Mouse (Mus musculus) retina, postnatal 1 day (tissue): ENCODE results near the gene 2700081O15Rik.

ENCODE experiments used
- DNase-seq: peaks from one replicate; pipeline ENCODE4 v3.0.0-alpha.2; 2012

Gene 2700081O15Rik

DNA sequence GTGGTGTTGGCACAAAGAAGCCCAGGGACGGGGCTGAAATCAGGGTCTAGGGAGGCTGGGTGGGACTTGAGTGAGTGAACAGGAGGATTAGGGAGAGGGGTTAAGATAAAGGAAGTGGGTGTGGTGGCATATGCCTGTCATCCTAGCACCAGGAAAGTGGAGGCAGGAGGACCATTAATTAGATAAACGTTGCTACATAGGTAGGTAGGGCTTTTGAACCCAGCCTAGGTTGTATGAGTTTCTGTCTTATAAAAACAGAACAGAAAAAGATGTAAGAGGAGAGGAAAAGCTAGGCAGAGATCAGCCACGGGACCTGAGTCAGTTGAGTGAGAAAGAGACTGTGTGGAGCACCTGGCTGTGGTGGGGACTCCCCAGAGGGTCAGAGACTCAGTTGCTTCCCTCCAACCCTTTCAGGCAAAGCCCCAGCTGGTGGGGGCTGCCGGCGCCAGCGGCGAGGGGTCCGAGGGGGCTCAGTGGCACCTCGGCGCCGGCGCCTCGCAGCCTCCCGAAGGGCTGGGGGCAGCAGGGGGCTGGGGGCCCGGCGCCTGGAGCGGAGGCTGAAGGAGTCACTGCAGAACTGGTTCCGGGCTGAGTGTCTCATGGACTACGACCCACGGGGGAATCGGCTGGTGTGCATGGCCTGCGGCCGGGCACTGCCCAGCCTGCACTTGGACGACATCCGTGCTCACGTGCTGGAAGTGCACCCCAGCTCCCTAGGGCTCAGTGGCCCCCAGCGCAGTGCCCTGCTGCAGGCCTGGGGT, 3.6 kb downstream of the 2700081O15Rik start:
- DNase-seq = peak; percentile 21

DNA sequence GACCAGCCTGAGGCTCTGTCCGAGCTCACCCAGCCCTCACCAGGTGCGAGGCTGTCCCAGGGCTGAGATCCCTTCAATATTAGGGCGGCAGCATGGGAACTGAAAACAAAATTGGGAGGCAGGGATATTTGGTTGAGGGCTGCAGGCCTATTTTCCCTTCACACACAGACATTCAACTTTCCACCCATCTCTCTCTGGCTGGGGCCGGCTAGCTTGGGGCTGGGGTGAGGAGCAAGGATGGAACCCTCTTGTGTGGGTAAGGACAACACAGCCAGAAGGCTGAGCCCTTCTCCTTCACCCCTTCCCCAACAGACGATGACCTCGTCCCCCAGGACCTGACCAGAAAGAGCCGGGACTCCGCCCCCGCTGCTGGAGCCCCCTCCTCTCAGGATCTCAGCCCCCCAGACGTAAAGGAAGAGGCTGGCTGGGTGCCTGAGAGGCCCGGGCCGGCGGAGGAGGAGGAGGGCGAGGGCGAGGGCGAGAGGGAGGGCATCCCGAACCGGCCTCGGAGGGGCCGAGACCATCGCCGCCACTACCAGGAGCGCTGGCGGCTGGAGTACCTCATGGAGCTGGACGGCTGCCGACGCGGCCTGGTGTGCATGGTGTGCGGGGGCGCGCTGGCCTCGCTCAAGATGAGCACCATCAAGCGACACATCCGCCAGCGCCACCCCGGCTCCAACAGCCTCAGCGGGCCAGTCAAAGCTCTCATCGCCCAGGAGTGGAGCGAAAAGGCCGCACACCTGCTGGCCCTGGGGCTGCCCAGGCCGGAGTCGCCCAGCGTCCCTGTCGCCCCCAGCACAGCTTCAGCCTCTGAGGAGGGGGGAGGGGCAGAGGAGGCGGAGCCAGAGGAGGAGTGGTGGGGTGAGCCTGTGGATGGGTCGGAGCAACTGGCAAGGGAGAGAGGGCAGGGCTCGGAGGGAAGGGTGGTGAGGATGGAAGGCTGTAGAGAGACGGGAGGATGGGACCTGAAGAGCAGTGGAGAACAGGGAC, 4.5 kb downstream of the 2700081O15Rik start:
- DNase-seq = peak; percentile 90

DNA sequence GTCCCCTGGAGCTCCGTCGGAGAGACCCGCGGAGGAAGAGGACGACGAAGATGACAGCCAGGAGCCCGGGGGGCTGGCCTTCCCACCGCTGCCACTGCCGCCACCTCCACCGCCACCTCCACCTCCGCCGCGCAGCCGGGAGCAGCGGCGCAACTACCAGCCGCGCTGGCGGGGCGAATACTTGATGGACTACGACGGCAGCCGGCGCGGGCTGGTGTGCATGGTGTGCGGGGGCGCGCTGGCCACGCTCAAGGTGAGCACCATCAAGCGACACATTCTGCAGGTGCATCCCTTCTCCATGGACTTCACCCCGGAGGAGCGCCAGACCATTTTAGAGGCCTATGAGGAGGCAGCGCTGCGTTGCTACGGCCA, 5.2 kb downstream of the 2700081O15Rik start:
- DNase-seq = no peak

DNA sequence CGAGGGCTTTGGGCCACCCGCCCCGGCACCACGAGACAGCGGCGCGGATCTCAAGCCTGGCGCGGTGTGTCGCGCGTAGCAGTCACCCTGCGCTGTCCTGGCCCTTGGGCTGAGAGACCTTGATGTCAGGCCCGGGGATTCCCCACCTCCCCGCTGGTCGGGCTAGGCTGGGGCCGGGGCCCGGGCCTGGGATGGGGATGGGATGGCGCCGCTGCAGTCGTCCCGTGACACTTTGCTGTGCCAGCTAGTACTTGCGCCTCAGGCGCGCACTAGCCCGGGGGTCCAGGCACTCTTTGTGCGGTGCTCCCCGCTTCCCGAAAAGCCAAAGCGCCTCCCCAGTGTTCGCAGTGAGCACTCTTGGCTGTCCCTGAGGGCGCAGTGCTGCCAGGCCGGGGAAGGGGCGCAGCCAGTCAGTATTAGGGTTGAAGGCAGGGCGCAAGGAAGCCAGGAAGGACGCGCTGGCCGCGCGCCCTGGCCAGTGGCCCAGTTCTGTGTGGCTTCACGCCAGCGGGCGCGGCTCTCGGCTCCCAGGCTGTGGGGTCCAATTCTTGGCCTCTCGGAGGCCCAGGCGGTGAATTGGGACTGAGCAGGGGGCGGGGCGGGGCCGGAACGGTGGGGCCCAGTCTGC, 5.7 kb downstream of the 2700081O15Rik start:
- DNase-seq = peak; percentile 91

DNA sequence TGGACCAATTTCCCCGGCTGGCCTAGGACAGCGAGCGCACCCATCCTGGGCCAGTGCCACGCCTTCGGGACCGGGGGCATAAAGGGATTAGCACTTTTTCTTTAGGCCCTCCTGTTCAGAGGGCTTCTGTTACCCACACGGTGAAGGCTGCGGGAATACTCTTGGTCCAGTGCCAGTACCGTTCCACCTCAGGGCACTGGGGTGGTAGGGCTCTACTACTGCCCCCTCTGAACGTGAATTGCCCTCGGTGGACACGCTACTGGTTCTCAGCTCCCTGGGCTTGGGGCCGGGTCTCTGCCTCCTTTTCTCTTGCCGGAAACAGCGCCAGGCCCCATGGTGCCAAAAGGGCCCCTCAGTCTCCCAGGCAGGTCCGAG, 6.2 kb downstream of the 2700081O15Rik start:
- no peak for DNase-seq

DNA sequence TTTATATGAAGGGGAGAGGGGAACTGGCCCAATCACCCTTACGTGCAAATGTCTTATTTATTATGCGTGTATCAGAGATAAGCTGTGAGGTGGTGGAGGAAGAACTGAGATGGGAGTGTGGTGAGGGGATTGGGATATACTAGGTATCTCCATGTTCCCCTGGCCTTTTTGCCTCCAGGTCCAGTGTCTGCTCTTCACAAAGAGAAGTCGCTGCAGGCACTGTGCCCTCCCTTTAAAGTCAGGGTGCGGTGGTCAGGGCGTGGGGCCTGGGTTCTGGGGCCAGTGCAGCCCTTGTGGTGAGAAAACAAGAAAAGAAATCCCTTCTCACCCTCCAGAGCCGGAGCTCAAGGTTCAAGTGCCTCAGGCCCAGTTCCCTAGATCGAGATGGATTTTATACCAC, 6.7 kb downstream of the 2700081O15Rik start:
- DNase-seq = peak; percentile 17

DNA sequence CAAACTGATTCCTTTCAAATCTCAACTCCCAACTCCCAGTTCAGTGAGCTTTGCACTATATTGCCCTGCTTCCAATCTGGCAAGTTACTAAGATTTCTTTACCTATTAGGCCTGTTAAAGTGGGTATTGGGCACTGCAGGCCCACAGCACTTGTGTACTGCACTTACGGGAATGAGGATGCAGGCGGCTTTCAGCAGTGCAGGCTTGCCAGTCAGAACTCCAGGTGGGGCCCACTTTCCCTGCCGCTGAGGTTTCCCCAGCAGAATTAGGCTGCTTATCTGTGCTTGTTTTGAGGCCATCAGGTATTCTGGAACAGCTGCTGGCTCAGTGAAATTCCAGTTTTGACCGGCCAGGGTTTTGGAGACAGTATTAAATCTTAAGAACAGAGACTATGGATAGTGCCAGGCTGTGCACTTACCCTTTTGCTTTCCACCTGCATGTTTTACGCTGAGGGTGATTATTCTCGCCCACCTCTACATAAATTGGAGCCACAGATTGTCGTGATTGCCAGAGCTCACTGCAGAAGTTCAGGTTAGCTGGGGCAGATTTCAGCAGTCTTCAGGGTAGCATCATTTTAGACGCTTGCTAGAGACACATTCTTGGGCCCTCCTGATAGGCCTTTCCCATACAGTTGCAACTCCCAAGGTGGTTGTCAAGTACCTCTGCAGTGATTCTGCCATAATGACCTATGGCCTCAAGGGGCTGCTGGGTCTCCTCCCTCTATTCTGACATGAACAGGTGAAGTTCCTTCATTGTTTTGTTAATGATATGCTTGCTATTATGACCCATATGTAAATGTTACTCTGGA, 7.4 kb downstream of the 2700081O15Rik start:
- DNase-seq = peak; percentile 16

DNA sequence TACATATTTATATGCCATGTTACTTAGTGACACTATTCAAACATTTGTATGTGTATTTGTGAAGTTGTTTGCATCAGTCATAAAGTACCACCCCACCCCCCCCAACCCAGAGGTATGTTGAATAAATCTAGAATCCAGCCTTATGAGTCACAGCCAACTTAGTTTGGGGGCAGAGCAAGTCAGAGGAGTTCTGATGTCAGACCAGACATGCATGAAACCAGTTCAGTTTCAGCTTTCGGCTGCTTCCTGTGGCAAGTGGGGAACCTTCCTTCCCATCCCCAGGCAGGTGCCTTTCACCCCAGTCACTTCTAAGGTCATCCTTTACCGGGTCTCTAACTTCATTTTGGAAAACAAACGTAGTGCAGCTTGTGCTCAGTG, 8.0 kb downstream of the 2700081O15Rik start:
- no peak for DNase-seq

DNA sequence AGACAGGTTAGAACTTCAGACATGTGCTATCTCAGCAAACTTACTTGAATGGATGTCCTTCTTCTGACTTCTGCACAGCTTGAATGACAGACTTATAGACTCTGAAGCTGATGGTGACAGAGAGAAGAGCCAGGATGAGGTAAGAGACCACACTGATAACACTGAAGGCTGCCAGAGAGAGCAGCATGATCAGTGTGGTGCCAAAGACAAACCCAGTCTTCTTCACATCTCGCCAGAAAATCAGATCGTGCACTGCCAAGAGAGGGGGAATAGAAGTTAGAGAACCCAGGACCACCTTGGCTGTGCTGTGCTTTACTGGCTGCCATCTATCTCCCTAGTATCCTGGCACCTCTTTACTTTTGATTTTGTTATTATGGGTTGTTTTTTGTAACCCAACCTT, 17.5 kb downstream of the 2700081O15Rik start:
- no peak for DNase-seq

DNA sequence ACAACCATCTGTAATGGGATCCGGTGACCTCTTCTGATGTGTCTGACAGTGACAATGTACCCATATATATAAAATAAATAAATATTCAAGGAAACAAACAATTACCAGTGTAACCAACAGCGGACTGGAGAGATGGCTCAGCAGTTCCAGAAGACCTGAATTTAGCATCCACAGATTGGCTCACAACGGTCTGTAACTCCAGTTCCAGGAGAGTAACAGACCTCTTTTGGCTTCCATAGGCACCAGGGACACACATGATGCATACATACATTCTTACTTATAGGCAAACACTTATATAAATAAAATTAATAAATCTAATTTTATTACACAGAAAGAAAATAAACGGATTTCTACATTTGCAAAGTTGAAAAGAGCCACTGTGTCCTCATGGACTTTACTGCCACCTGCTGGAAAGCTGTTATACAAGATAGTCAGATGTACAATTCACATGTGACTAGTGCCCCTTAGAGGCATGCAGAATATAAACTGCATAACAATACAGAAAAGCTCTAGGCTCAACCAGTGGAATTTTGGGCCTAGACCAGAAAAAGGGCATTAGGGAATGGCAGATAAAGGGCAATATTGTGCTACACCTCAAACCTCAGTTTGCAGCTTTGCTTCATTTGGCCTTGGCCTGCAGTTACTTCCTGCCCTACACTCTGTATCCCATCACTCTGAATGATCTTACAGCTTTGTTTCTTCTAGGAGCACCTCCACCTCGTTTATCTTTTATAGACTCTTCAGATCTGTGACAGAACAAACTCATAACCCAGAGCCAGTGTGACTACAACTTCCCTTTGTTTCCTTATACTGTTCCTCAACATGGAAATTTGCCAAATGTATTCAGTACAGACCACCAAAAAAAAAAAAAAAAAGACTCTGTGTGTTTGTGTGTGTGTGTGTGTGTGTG, 18.9 kb downstream of the 2700081O15Rik start:
- peak; percentile 83 for DNase-seq

DNA sequence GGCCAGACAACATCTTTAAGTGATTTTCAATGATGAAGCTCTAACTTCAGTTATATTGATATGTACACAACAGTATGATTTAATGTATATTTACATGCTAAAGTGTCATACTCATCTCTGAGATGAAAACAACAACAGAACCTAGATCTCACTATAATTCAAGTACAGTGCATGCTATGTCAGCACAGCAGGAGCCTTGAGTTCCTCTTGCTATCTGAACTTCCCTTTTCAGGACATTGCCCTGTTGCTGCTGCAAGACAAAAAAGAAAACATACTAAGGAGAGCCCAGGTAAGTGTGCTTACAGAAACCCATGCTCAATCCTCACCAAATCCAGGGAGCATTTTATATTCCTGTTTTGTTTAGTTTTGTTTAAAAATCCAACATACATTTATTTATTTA, 20.9 kb downstream of the 2700081O15Rik start:
- DNase-seq = no peak

DNA sequence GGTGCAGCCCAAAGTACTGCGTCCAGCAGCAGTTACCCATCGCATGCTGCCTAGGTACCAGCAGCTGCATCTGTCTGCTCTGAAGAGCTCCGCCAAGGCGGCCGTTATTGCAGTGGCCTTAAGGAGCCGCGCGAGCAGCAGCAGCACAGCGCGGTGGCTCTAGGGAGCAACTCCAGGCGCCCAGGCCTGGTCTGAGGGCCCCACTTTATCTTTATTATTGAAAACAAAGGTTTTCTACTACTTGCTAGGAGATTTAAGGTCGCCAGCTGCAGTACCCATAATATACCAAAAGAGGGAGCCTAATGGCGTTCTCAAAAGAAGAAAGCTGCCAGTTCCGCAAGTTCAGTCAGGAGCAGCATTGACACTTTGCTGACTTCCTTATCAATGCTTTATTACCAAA, 24.1 kb downstream of the 2700081O15Rik start:
- DNase-seq = peak; percentile 77

DNA sequence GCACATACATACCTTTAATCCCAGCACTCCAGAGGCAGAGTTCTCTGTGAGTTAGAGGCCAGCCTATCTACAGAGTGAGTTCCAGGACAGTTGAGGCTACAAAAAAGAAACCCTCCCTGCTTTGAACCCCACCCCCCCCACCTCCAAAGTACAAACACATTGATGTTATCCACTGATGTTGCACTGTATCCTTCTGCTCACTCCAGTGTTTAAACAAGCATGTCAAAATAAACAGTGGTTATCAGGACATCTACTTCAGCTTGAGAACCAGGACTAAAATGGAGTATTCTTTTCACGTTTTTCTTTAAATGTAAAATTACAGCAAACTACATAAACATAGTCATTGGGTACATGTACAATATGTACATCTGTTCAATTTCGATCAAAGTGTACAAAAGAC, 27.7 kb downstream of the 2700081O15Rik start:
- DNase-seq = no peak

DNA sequence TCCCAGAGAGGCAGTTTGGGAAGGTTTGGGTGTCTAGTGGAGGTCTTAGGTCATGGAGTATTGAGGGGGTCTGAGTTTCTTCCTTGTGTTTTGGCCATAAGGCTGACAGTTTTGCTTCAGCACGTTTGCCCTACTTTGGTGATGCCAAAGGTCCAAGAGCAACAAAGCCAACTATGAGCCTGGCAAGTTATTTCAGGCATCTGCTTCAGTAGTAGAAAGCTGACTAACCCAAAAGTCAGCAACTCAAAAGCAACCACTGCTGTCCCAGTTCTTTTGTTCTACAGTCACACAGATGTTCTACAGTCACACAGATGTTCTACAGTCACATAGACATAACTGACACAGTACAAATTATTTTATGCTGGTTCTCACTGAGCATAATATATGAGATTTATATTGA, 28.2 kb downstream of the 2700081O15Rik start:
- no peak for DNase-seq

DNA sequence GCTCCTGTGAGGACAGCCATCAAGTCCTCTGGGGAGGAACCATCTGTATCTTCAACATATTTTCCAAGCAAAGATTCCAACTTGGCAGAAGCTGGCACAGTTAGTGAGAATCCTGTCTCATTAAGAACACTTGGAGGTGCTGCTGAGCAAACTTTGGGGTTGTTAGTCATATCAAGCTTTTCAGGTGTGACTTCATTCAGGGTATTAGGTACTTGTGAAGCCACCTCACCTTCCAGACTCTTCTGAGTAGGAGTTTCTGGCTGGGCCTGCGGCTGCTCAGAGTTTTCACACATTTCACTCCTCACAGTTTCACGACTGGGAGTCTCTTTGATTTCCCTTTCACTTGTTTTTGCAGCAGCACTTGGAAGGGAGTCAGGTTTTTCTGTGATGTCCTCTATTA, 39.4 kb downstream of the 2700081O15Rik start:
- no peak for DNase-seq

DNA sequence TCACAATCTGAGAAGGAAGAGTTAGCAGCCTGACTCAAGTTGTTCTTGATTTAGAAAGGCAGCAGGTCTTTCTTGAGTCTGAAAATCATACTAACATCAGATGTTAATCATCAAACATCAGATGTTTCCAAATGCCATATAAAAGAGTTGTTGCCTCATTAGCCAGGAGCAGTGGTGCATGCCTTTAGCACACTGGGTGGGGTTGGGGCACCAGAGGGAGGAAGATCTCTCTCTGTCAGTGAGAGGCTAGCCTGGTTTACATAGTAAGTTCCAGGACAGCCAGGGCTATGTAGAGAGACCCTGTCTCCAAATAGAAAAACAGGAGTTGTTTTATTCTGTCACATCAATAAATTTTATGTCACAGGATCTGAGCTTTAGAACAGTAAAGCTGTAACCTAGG, 41.5 kb downstream of the 2700081O15Rik start:
- DNase-seq = no peak

DNA sequence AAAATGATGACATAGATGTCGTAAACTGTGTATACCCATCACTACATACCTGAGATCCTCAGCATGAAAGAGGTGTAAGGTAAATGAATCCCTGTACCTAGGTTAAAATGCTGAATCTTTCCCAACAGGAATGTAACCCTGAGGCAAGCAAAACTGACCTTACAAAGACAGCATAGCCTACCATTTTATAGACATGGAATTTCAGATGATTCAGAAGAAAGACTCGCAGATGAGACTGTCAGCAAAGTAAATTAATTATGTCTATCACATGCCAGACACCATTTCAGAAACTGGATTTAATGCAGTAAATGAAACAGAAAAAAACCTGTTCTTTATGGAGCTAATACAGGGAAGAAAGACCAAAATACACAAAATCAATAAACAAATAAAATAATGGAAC, 41.9 kb downstream of the 2700081O15Rik start:
- DNase-seq = no peak

DNA sequence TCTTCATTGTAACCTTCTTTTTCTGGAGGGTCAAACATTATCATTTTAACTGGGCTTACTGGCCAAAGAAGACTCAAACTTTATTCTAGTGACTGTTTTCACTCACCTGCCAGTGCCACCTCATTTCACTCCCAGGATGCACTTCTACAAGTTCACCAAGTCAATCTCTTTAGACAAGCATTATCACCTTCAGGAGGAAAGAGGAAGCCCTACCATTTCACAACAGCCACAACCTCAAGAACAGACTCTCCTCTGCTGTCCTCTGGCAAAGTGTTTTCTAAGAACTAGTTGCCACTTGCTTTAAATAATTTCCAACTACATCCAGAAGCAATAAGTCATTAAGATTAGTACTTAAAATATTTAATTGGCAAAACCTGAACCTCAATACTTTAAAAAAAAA, 50.5 kb downstream of the 2700081O15Rik start:
- no peak for DNase-seq

DNA sequence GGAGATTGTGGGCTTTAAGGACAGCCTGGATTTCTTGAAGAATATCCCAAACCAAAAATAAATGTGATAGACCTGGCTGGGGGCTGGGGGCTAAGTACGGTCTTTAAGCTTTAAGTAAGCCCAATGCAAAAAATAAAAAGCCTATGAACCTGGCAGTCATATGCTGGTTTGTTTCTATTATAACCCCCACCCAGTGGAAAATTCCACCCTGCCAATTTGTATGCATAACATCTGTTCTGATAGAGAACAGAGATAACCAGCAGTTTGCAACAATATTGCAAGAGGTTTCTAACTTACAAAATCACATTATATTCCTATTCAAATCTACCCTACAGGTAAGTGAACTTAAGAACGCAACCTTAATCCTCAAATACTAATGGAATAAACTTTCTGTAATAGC, 53.2 kb downstream of the 2700081O15Rik start:
- no peak for DNase-seq
